Mouse (Mus musculus): ENCODE data around the gene Fgf4. TPM values are rescaled to one million over a fixed set of nuclear protein-coding genes. Genes with fewer than 3 reads are reported as not detected.
"Not testable (repeated sequence)": the region's sequence is repeated elsewhere in the genome, so short reads cannot be mapped to it uniquely, and the experiment has no call there.

Fgf4 gene
- polyA plus RNA-seq, 1 experiment from 2014 or later = not detected

DNA sequence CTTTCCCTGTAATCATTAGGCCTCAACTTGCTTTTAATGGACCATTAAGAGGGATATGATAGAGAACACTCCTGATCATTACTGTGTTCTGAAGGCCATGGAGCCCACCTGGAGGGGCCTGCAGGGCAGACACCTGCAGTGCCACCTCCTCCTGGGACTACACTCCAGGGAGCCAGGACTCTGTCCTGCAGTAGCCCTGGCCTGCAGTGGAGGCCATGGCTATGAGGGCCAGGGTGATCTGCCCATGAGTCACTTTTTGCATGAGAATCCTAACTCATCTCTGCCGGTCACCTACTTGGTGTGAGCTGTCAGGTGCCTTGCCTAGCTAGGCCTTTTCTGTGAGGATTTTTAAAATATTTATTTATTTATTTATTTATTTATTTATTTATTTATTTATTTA is 31.2 kb downstream of the Fgf4 start:
- no peak for ATAC-seq (ENCODE audit: low FRiP score, low TSS enrichment)
- Histone ChIP-seq H3K4me3 (ENCODE audit: low read length) (no peak overlapping the region), H3K27me3 (ENCODE audit: control insufficient read depth, insufficient read depth, low read length) (0 out of 2 replicates have a peak, but pooled peaks cover 4% of the 10 kb centered on the region), H3K4me1 (ENCODE audit: control insufficient read depth, insufficient read depth, low read length) (no peaks in the 10 kb centered on the region), H3K27ac (ENCODE audit: low read depth, low read length) (no peak overlapping the region), H3K36me3 (ENCODE audit: control insufficient read depth, insufficient read depth, low read length) (no peaks in the 10 kb centered on the region), H3K4me2 (replicated peaks; ENCODE audit: low read depth, low read length) (no peak overlapping the region), H3K9ac (ENCODE audit: low read depth, low read length) (no peak overlapping the region), H3K9me3 (ENCODE audit: control insufficient read depth, low read length) (no peaks in the 10 kb centered on the region)
- 87% methylated on average over 1 of the region's 1 CpGs for WGBS

DNA sequence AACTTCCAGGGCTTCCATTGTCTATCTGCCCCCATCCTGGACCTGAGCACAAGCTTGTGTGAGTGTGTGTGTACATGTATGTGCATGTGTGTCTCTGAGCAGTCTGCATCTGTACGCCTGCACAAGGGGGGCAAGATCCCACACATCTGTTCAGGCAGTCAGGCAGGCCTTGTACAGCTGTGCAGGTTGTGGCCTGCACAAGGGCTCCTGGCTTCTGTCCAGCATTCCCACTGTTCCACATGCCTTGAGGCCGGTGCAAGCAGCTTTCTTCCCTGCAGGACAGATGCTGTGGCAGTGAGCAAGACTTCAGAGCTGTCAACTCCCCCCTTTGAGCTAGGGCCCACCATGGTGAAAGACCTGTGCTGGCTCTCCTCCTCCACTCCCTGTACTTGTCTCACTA is 35.9 kb downstream of the Fgf4 start:
- Histone ChIP-seq H3K9me3 (ENCODE audit: control insufficient read depth, low read length) (no peaks in the 10 kb centered on the region), H3K4me3 (ENCODE audit: low read length) (no peak overlapping the region), H3K4me2 (replicated peaks; ENCODE audit: low read depth, low read length) (no peak overlapping the region), H3K27ac (ENCODE audit: low read depth, low read length) (no peak overlapping the region), H3K36me3 (ENCODE audit: control insufficient read depth, insufficient read depth, low read length) (no peaks in the 10 kb centered on the region), H3K4me1 (ENCODE audit: control insufficient read depth, insufficient read depth, low read length) (no peaks in the 10 kb centered on the region), H3K9ac (ENCODE audit: low read depth, low read length) (no peak overlapping the region), H3K27me3 (ENCODE audit: control insufficient read depth, insufficient read depth, low read length) (no peaks in the 10 kb centered on the region)
- ATAC-seq (ENCODE audit: low FRiP score, low TSS enrichment) = peak; percentile 24; the same call in 1 of the 2 replicates
- 43% methylated on average over 2 of the region's 2 CpGs for WGBS

DNA sequence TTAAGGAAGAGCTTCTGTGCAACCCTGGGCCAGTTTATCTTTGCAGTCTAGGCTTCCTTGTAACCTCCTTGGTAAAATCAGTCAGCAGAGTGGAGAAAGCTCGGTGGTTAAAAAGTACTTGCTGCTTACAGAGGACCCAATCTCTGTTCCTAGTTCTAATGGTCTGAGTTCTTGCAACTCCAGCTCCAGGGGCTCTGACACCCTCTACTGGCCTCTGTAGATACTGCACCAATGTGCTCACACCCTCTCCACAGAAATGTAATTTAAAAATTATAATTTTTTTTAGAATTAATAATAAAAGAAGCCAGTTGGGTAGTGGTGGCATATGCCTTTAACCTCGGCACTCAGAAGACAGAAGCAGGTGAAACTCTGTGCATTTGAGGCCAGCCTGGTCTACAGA is 40.5 kb downstream of the Fgf4 start:
- H3K4me1 ChIP-seq (ENCODE audit: control insufficient read depth, insufficient read depth, low read length) = peaks cover 5% of the 10 kb centered on the region; the same call in 1 of the 2 replicates
- no peaks in the 10 kb centered on the region for H3K36me3 ChIP-seq (ENCODE audit: control insufficient read depth, insufficient read depth, low read length)
- no peak for ATAC-seq (ENCODE audit: low FRiP score, low TSS enrichment)
- WGBS = 87% methylated on average over 2 of the region's 2 CpGs
- H3K4me3 ChIP-seq (ENCODE audit: low read length) = no peak overlapping the region
- no peak overlapping the region for H3K4me2 ChIP-seq (replicated peaks; ENCODE audit: low read depth, low read length)
- no peaks in the 10 kb centered on the region for H3K9me3 ChIP-seq (ENCODE audit: control insufficient read depth, low read length)
- H3K9ac ChIP-seq (ENCODE audit: low read depth, low read length) = no peak overlapping the region
- 0 out of 2 replicates have a peak, but pooled peaks cover 3% of the 10 kb centered on the region for H3K27me3 ChIP-seq (ENCODE audit: control insufficient read depth, insufficient read depth, low read length)
- H3K27ac ChIP-seq (ENCODE audit: low read depth, low read length) = no peak overlapping the region

DNA sequence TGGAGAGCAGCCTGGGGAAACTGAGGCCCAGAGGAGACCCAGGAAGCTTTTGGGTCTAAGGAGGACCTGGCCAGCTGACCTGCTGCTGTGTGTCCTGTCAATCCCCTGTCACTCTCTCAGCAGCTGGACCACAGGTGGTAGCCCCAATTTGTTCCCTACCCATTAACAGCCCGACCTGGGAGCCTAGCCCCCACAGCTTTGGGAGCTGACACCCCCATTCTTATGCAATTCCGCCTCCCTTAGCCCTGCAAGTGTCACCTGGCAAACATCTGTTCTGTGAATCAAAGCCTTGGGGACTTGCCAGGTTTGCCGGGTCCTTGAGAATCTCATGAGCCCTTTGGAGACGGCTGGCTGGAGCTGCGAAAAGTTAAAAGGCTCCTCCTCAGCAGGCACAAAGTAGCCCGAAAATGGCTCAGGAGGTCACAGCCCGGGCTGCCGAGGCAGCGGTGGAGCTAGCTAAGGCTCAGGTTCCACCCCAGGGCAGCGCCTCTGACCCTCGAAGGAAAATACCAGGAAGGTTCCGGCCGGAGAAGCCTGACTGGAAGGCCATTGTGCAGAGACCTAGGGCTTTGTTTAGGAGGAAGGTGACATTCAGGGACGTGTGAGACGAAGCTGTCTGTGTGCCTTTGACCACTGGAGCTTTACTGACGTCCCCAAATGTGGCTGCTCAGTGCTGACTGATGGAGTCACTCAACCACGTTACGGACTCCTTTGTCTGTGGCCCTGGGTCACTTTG is 41.6 kb downstream of the Fgf4 start:
- H3K4me3 ChIP-seq (ENCODE audit: low read length) = no peak overlapping the region
- no peaks in the 10 kb centered on the region for H3K9me3 ChIP-seq (ENCODE audit: control insufficient read depth, low read length)
- H3K4me2 ChIP-seq (replicated peaks; ENCODE audit: low read depth, low read length) = no peak overlapping the region
- H3K36me3 ChIP-seq (ENCODE audit: control insufficient read depth, insufficient read depth, low read length) = no peaks in the 10 kb centered on the region
- peaks cover 5% of the 10 kb centered on the region; the same call in 1 of the 2 replicates for H3K4me1 ChIP-seq (ENCODE audit: control insufficient read depth, insufficient read depth, low read length)
- 0 out of 2 replicates have a peak, but pooled peaks cover 3% of the 10 kb centered on the region for H3K27me3 ChIP-seq (ENCODE audit: control insufficient read depth, insufficient read depth, low read length)
- ATAC-seq (ENCODE audit: low FRiP score, low TSS enrichment) = no peak
- WGBS = 4% methylated on average over 18 of the region's 18 CpGs
- no peak overlapping the region for H3K9ac ChIP-seq (ENCODE audit: low read depth, low read length)
- H3K27ac ChIP-seq (ENCODE audit: low read depth, low read length) = no peak overlapping the region

GRCm38 (mm10) chr7:144890661-144891060 is 43.5 kb downstream of the Fgf4 start:
- ATAC-seq (ENCODE audit: low FRiP score, low TSS enrichment); H3K4me2 ChIP-seq (replicated peaks; ENCODE audit: low read depth, low read length); H3K27ac ChIP-seq (ENCODE audit: low read depth, low read length); H3K4me3 ChIP-seq (ENCODE audit: low read length); H3K36me3 ChIP-seq (ENCODE audit: control insufficient read depth, insufficient read depth, low read length); H3K9me3 ChIP-seq (ENCODE audit: control insufficient read depth, low read length); H3K9ac ChIP-seq (ENCODE audit: low read depth, low read length): not testable (repeated sequence)
- H3K4me1 ChIP-seq (ENCODE audit: control insufficient read depth, insufficient read depth, low read length) = peaks cover 15% of the 10 kb centered on the region; the same call in 1 of the 2 replicates
- 86% methylated on average over 1 of the region's 1 CpGs for WGBS
- peaks cover 19% of the 10 kb centered on the region for H3K27me3 ChIP-seq (ENCODE audit: control insufficient read depth, insufficient read depth, low read length)

DNA sequence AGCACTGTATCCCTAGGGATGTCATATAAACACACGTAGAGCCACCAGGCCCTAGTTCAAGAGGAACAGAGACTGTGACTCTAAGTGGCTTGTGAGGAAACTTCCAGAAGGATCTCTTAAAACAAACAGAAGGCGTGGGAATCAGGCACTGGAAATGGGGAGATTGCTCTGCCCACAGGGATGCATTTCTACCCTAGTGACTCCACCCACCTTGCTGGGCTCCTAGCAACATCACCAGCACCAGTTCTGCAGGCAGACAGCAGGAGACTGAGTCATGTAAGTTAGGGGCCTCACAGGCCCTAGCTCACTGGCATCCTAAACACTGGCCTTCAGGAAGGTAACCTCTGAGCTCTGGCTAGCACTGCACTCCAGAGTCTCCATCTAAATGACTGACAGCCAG is 44.7 kb downstream of the Fgf4 start:
- Histone ChIP-seq H3K9ac (ENCODE audit: low read depth, low read length) (no peak overlapping the region), H3K4me2 (replicated peaks; ENCODE audit: low read depth, low read length) (no peak overlapping the region)

GRCm38 (mm10) chr7:144892322-144892721 is 45.2 kb downstream of the Fgf4 start:
- no peak overlapping the region for H3K4me3 ChIP-seq (ENCODE audit: low read length)
- H3K9ac ChIP-seq (ENCODE audit: low read depth, low read length) = no peak overlapping the region
- H3K4me1 ChIP-seq (ENCODE audit: control insufficient read depth, insufficient read depth, low read length) = peaks cover 20% of the 10 kb centered on the region; the same call in 1 of the 2 replicates
- H3K4me2 ChIP-seq (replicated peaks; ENCODE audit: low read depth, low read length) = no peak overlapping the region
- H3K9me3 ChIP-seq (ENCODE audit: control insufficient read depth, low read length) = no peaks in the 10 kb centered on the region
- ATAC-seq (ENCODE audit: low FRiP score, low TSS enrichment) = no peak
- 47% methylated on average over 6 of the region's 6 CpGs for WGBS
- no peaks in the 10 kb centered on the region for H3K36me3 ChIP-seq (ENCODE audit: control insufficient read depth, insufficient read depth, low read length)
- H3K27me3 ChIP-seq (ENCODE audit: control insufficient read depth, insufficient read depth, low read length) = peaks cover 36% of the 10 kb centered on the region
- H3K27ac ChIP-seq (ENCODE audit: low read depth, low read length) = no peak overlapping the region

More for the DNA sequence above, 44.7 kb downstream of the Fgf4 start:
- no peaks in the 10 kb centered on the region for H3K9me3 ChIP-seq (ENCODE audit: control insufficient read depth, low read length)
- no peak overlapping the region for H3K27ac ChIP-seq (ENCODE audit: low read depth, low read length)
- H3K27me3 ChIP-seq (ENCODE audit: control insufficient read depth, insufficient read depth, low read length) = peaks cover 31% of the 10 kb centered on the region
- H3K4me1 ChIP-seq (ENCODE audit: control insufficient read depth, insufficient read depth, low read length) = peaks cover 20% of the 10 kb centered on the region; the same call in 1 of the 2 replicates
- 72% methylated on average over 2 of the region's 2 CpGs for WGBS
- no peaks in the 10 kb centered on the region for H3K36me3 ChIP-seq (ENCODE audit: control insufficient read depth, insufficient read depth, low read length)
- H3K4me3 ChIP-seq (ENCODE audit: low read length) = no peak overlapping the region
- no peak for ATAC-seq (ENCODE audit: low FRiP score, low TSS enrichment)

- H3K4me2 ChIP-seq (replicated peaks; ENCODE audit: low read depth, low read length) = no peak overlapping the region
- WGBS = 2% methylated on average over 5 of the region's 5 CpGs
- H3K9ac ChIP-seq (ENCODE audit: low read depth, low read length) = no peak overlapping the region
Measured at GRCm38 (mm10) chr7:144894191-144894590, 47.0 kb downstream of the Fgf4 start.

DNA sequence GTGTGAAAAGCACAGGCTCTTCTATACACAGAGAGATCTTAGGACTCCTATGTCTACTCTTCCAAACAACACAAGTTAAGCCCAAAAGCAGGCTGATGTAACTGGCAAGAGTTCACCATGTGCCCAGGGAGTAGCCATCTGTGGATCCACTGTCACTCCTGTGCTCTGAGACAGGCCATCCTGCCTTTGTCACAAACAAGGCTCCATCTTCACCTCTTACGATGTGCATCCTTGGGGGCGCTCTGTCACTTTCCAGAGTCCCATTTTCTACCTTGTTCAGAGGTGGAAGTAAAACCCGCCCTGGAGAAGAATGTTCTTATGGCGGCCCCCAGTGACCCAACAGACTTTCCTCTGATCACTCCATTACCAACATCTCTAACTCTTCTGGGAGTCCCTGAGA is 47.5 kb downstream of the Fgf4 start:
- Histone ChIP-seq H3K4me1 (ENCODE audit: control insufficient read depth, insufficient read depth, low read length) (peaks cover 15% of the 10 kb centered on the region; the same call in 1 of the 2 replicates), H3K27me3 (ENCODE audit: control insufficient read depth, insufficient read depth, low read length) (peaks cover 48% of the 10 kb centered on the region), H3K4me2 (replicated peaks; ENCODE audit: low read depth, low read length) (no peak overlapping the region), H3K27ac (ENCODE audit: low read depth, low read length) (no peak overlapping the region), H3K36me3 (ENCODE audit: control insufficient read depth, insufficient read depth, low read length) (no peaks in the 10 kb centered on the region), H3K9ac (ENCODE audit: low read depth, low read length) (no peak overlapping the region), H3K4me3 (ENCODE audit: low read length) (no peak overlapping the region), H3K9me3 (ENCODE audit: control insufficient read depth, low read length) (no peaks in the 10 kb centered on the region)
- ATAC-seq (ENCODE audit: low FRiP score, low TSS enrichment) = no peak
- 0% methylated on average over 4 of the region's 4 CpGs for WGBS

More at GRCm38 (mm10) chr7:144894191-144894590, 47.0 kb downstream of the Fgf4 start:
- peaks cover 49% of the 10 kb centered on the region for H3K27me3 ChIP-seq (ENCODE audit: control insufficient read depth, insufficient read depth, low read length)
- H3K27ac ChIP-seq (ENCODE audit: low read depth, low read length) = no peak overlapping the region
- no peaks in the 10 kb centered on the region for H3K9me3 ChIP-seq (ENCODE audit: control insufficient read depth, low read length)
- no peak for ATAC-seq (ENCODE audit: low FRiP score, low TSS enrichment)
- H3K4me3 ChIP-seq (ENCODE audit: low read length) = no peak overlapping the region
- no peaks in the 10 kb centered on the region for H3K36me3 ChIP-seq (ENCODE audit: control insufficient read depth, insufficient read depth, low read length)
- H3K4me1 ChIP-seq (ENCODE audit: control insufficient read depth, insufficient read depth, low read length) = peaks cover 15% of the 10 kb centered on the region; the same call in 1 of the 2 replicates
